Mouse (Mus musculus) neural tube, embryonic 11.5 days (tissue): ENCODE results near the gene Olfr716. TPM values are rescaled to one million over a fixed set of nuclear protein-coding genes. Genes with fewer than 3 reads are reported as not detected.
"Not testable (repeated sequence)": the region's sequence is repeated elsewhere in the genome, so short reads cannot be mapped to it uniquely, and the experiment has no call there.

Experiments
- ATAC-seq: fragments of 200-750 bp; cut with Nextera tagmentation; 2 replicates; pipeline ENCODE4 v1.8.0; 2017; ENCODE audit warnings: moderate number of reproducible peaks, mild to moderate bottlenecking, moderate TSS enrichment, moderate library complexity; ENCODE audit not compliant: insufficient read depth, low FRiP score, low TSS enrichment
- DNase-seq: peaks from one replicate; pipeline ENCODE4 v3.0.0-alpha.2; 2015; ENCODE audit warnings: low spot score
- H3K27ac ChIP-seq: fragments of 300-500 bp; sonication (generic); 2 replicates; pipeline ENCODE4 v1.5.1; 2014; ENCODE audit warnings: low read depth, mild to moderate bottlenecking, low read length
- H3K27me3 ChIP-seq: fragments of 300-500 bp; sonication (generic); 2 replicates; pipeline ENCODE4 v1.6.1; 2014; ENCODE audit warnings: mild to moderate bottlenecking, low read length, mixed read lengths; ENCODE audit not compliant: control insufficient read depth, insufficient read depth
- H3K36me3 ChIP-seq: fragments of 300-500 bp; sonication (generic); 2 replicates; pipeline ENCODE4 v1.6.1; 2014; ENCODE audit warnings: mild to moderate bottlenecking, low read length, moderate library complexity, mixed read lengths; ENCODE audit not compliant: control insufficient read depth, insufficient read depth
- H3K4me1 ChIP-seq: fragments of 300-500 bp; sonication (generic); 2 replicates; pipeline ENCODE4 v1.6.1; 2014; ENCODE audit warnings: low read length, mixed read lengths; ENCODE audit not compliant: control insufficient read depth, insufficient read depth
- H3K4me2 ChIP-seq: fragments of 300-500 bp; sonication (generic); 2 replicates; pipeline ENCODE4 v1.6.1; 2014; ENCODE audit warnings: low read depth, mild to moderate bottlenecking, moderate library complexity
- H3K4me3 ChIP-seq: fragments of 300-500 bp; sonication (generic); 2 replicates; pipeline ENCODE4 v1.5.1; 2014; ENCODE audit warnings: low read depth, low read length
- H3K9ac ChIP-seq: fragments of 300-500 bp; sonication (generic); 2 replicates; pipeline ENCODE4 v1.6.1; 2014; ENCODE audit warnings: mild to moderate bottlenecking, low read length
- H3K9me3 ChIP-seq: fragments of 300-500 bp; sonication (generic); 2 replicates; pipeline ENCODE4 v1.6.1; 2016; ENCODE audit warnings: low read length; ENCODE audit not compliant: control insufficient read depth
- WGBS: fragments of 180-500 bp; shearing (Covaris S2); extraction: QIAGEN DNeasy Blood & Tissue Kit; methylation state at CpG from one replicate; pipeline ENCODE4 v1.1.7; 2014; 5-methylcytosine and 5-hydroxymethylcytosine counted together
- polyA plus RNA-seq: library from polyadenylated mRNA; unstranded; fragments of >200 nt; fragmentation: Nextera tagmentation; extraction: Ambion mirVana; gene quantifications from 2 replicates; pipeline ENCODE4 v1.2.1, GENCODE M21; 2014

The Olfr716 gene
- not detected in 2 replicates for polyA plus RNA-seq

DNA sequence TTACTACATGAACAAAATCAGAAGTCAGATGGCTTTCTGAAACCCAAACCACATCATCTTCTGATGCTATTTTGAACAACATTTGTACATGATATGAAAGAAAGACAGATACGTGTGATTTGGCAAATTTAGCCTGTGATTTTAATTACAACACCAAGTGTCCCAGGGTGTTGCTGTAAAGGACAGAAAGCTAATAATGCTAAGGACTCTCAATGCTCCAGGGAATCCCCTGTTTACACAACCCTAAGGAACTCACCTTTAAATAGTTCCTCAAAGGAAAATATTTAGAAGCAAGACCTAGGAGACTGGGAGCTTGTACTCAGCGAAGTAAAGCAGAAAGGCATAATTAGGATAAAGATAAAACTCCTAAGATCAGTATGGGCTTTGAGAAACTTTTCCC, at the start of gene Olfr716:
TSS of gene Olfr716 (plus strand) at position 301 of the 400 bp plus-strand sequence.
- DNase-seq, H3K27ac ChIP-seq, H3K9ac ChIP-seq, H3K9me3 ChIP-seq, H3K27me3 ChIP-seq, ATAC-seq, H3K4me1 ChIP-seq, H3K4me3 ChIP-seq, H3K36me3 ChIP-seq, H3K4me2 ChIP-seq: not testable (repeated sequence)
- WGBS = 84% methylated on average over 2 of the region's 2 CpGs

DNA sequence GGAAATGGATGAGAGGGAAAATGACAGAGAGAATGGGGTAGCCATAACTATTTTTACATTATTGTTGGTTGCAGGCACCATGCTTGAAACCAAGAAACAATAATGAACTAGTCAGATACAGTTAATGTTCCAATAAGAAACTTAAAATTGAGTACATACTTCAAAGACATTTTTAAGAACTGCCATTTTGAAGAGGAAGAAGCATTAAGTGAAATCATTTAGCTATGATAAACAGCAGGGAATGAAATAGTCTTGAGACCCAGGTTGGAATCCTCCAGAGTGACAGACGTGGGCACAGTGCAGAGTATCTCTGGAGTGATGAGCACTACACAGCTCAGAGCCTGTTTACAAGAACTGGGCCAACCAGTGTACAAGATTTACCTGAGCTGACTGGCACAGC, 45.2 kb upstream of the Olfr716 start, which contains the start of gene Olfr17:
TSS of gene Olfr17 (plus strand) at position 301 of the 400 bp plus-strand sequence.
- Histone ChIP-seq H3K9ac (no peak within 1 kb of the TSS), H3K9me3 (no peaks in the 10 kb centered on the region), H3K4me3 (no peak within 1 kb of the TSS), H3K36me3 (no peaks in the 10 kb centered on the region), H3K27ac (no peak within 1 kb of the TSS), H3K27me3 (no peaks in the 10 kb centered on the region), H3K4me2 (no peak within 1 kb of the TSS), H3K4me1 (no peaks in the 10 kb centered on the region)
- no peak for DNase-seq
- WGBS = 66% methylated on average over 1 of the region's 1 CpGs
- no peak for ATAC-seq

DNA sequence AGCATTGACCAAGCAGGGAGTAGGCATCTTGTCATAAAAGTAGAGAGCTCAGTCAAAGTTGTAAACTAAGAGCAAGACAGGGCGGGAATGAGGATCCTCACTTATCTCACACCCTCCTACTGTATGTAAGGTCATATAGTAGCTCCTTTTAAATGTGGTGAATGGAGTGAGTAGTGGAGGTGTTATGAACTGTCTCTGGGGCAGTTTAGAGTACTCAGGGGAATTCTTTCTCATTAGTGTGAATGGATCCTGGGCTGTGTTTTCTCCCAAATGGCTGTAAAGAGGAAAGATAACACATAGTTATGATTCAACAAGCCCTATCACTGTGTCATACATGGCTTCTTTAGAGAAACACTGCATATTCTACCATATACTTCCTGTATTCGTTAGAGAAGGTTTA, 27.9 kb upstream of the Olfr716 start, which contains the start of gene Olfr715b:
TSS of gene Olfr715b (minus strand) at position 101 of the 400 bp plus-strand sequence.
- not testable (repeated sequence) for H3K9me3 ChIP-seq, H3K27ac ChIP-seq, H3K9ac ChIP-seq, ATAC-seq, H3K4me1 ChIP-seq, DNase-seq, H3K27me3 ChIP-seq, H3K36me3 ChIP-seq, H3K4me3 ChIP-seq, H3K4me2 ChIP-seq
- WGBS = 62% methylated on average over 1 of the region's 2 CpGs

DNA sequence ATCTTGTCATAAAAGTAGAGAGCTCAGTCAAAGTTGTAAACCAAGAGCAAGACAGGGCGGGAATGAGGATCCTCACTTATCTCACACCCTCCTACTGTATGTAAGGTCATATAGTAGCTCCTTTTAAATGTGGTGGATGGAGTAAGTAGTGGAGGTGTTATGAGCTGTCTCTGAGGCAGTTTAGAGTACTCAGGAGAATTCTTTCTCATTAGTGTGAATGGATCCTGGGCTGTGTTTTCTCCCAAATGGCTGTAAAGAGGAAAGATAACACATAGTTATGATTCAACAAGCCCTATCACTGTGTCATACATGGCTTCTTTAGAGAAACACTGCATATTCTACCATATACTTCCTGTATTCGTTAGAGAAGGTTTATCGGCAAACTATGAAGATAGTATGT, 7.1 kb upstream of the Olfr716 start, which contains the start of gene Olfr715:
TSS of gene Olfr715 (minus strand) at position 101 of the 400 bp plus-strand sequence.
- not testable (repeated sequence) for H3K9me3 ChIP-seq, H3K36me3 ChIP-seq, DNase-seq, H3K4me1 ChIP-seq, H3K4me2 ChIP-seq, H3K27me3 ChIP-seq, ATAC-seq, H3K4me3 ChIP-seq, H3K27ac ChIP-seq, H3K9ac ChIP-seq
- 65% methylated on average over 1 of the region's 3 CpGs for WGBS

DNA sequence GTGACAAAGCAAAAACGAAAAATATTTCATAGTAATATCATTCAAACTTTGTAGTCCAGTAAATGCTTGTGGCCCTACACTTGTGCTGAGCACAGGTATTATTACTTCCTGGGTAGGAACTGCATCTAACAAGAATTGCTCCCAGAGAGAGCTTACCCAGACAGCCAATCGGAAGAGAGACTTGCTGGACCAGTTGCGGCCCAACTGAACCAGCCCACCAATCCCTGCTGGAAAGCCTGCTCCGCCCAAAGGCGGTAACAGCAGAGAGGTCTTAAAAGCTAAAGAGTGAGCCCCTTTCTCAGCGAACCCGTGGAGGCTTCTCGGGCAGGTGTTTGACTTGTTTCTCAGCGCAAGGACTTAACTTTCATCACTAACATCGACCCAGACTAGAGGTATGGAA, 28.6 kb downstream of the Olfr716 start, which contains the start of gene Nlrp14:
TSS of gene Nlrp14 (plus strand) at position 301 of the 400 bp plus-strand sequence.
- ATAC-seq = no peak
- Histone ChIP-seq H3K9me3 (no peaks in the 10 kb centered on the region), H3K4me3 (no peak within 1 kb of the TSS), H3K36me3 (no peaks in the 10 kb centered on the region), H3K27ac (no peak within 1 kb of the TSS), H3K4me1 (no peaks in the 10 kb centered on the region), H3K27me3 (no peaks in the 10 kb centered on the region), H3K4me2 (no peak within 1 kb of the TSS), H3K9ac (no peak within 1 kb of the TSS)
- DNase-seq = no peak
- 81% methylated on average over 10 of the region's 10 CpGs for WGBS

DNA sequence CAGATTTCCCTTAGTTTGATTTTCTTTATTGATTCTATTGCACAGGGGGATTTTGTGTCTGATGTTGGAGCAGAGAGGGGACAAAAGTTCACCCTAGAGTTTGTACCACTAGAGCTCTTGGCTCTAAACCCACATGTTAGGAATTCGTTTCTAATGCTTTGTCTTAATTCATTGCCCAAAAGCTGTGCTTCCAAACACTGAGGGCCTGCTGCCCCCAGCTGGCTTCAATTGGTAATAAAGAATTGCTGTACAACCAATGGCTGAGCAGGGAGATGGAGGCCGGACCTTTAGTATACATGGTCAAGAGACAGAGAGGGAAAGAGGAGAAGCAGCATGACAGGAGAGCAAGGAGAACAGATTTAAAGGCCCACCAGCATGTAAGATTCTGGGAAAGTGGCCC, 42.3 kb downstream of the Olfr716 start:
- 54% methylated on average over 2 of the region's 2 CpGs for WGBS
- ATAC-seq = no peak

More for the DNA sequence above, 42.3 kb downstream of the Olfr716 start:
- Histone ChIP-seq H3K4me1 (no peaks in the 10 kb centered on the region), H3K27ac (no peak overlapping the region), H3K9ac (no peak overlapping the region), H3K27me3 (no peaks in the 10 kb centered on the region), H3K4me2 (no peak overlapping the region), H3K36me3 (no peaks in the 10 kb centered on the region), H3K4me3 (no peak overlapping the region), H3K9me3 (no peaks in the 10 kb centered on the region)
- no peak for DNase-seq

Other genes with a start within 250 kb of the Olfr716 start
- gene Olfr707, start 237.1 kb upstream of the Olfr716 start, polyA plus RNA-seq = not detected in 2 replicates
- not detected in 2 replicates for gene Olfr1532-ps1, start 230.3 kb upstream of the Olfr716 start, polyA plus RNA-seq
- not detected in 2 replicates for gene Olfr709-ps1, start 206.1 kb upstream of the Olfr716 start, polyA plus RNA-seq
- gene Olfr710, start 190.0 kb upstream of the Olfr716 start, polyA plus RNA-seq = not detected in 2 replicates
- not detected in 2 replicates for gene Olfr6, start 174.4 kb upstream of the Olfr716 start, polyA plus RNA-seq
- not detected in 2 replicates for gene Olfr711, start 162.9 kb upstream of the Olfr716 start, polyA plus RNA-seq
- gene Olfr2, start 132.3 kb upstream of the Olfr716 start, polyA plus RNA-seq = not detected in 2 replicates
- not detected in 2 replicates for gene Olfr713, start 107.2 kb upstream of the Olfr716 start, polyA plus RNA-seq
- not detected in 2 replicates for gene Olfr714, start 67.3 kb upstream of the Olfr716 start, polyA plus RNA-seq
- not detected in 2 replicates for gene Olfr17, start 45.1 kb upstream of the Olfr716 start, polyA plus RNA-seq
- not detected in 2 replicates for gene Olfr715b, start 28.0 kb upstream of the Olfr716 start, polyA plus RNA-seq
- not detected in 2 replicates for gene Olfr715, start 7.2 kb upstream of the Olfr716 start, polyA plus RNA-seq
- not detected in 2 replicates for gene Nlrp14, start 28.7 kb downstream of the Olfr716 start, polyA plus RNA-seq
- not detected in 2 replicates for gene Rbmxl2, start 71.1 kb downstream of the Olfr716 start, polyA plus RNA-seq
- 4.2 and 4.4 TPM in 2 replicates for gene Syt9, start 232.4 kb downstream of the Olfr716 start, polyA plus RNA-seq